Mouse (Mus musculus): ENCODE results near the gene Clint1. TPM values are rescaled to one million over a fixed set of nuclear protein-coding genes. Genes with fewer than 3 reads are reported as not detected.

Gene Clint1
- 100 to 1,000 TPM; 214 to 243 TPM for polyA plus RNA-seq (2017; shearing (Covaris generic))

GRCm38 (mm10) chr11:45851516-45852123, at the start of gene Clint1:
Clint1 (plus strand) TSS chr11:45852051.

GRCm38 (mm10) chr11:45944643-45945156, 92.8 kb downstream of the Clint1 start, which contains the start of gene Lsm11:
Lsm11 (minus strand) TSS chr11:45944935.

GRCm38 (mm10) chr11:45955127-45955627, 103.3 kb downstream of the Clint1 start, which contains the start of gene Thg1l:
Thg1l (minus strand) TSS chr11:45955494.

Other genes with a start within 250 kb of the Clint1 start
- 10 to 100 TPM in 1 of 2 experiments, 1 to 10 TPM in 1; 7.1 to 11.6 TPM for gene Lsm11, start 92.9 kb downstream of the Clint1 start, polyA plus RNA-seq (2017; shearing (Covaris generic))
- 1 to 10 TPM; 2.3 to 9.1 TPM for gene Thg1l, start 103.4 kb downstream of the Clint1 start, polyA plus RNA-seq (2017; shearing (Covaris generic))
- gene Sox30, start 128.3 kb downstream of the Clint1 start, polyA plus RNA-seq (2017; shearing (Covaris generic)) = under 1 TPM; 0.05 to 0.57 TPM
- 10 to 100 TPM; 14.1 to 14.3 TPM for gene Gm12166, start 200.3 kb downstream of the Clint1 start, polyA plus RNA-seq (2017; shearing (Covaris generic))
- 10 to 100 TPM; 52.2 to 91.9 TPM for gene Adam19, start 203.9 kb downstream of the Clint1 start, polyA plus RNA-seq (2017; shearing (Covaris generic))